Mouse (Mus musculus) myocyte (in vitro differentiated cells): Measurements from ENCODE around the gene Asb17. TPM values are rescaled to one million over a fixed set of nuclear protein-coding genes. Genes with fewer than 3 reads are reported as not detected.

Source experiments
- H3K27me3 ChIP-seq: one replicate; pipeline ENCODE4 v1.6.1; 2011; ENCODE audit not compliant: control insufficient read depth, insufficient read depth, insufficient read length
- H3K36me3 ChIP-seq: one replicate; pipeline ENCODE4 v1.6.1; 2011; ENCODE audit not compliant: control insufficient read depth, insufficient read depth
- H3K4me2 ChIP-seq: one replicate; pipeline ENCODE4 v1.6.1; 2011; ENCODE audit warnings: low read depth, control low read depth
- H3K4me3 ChIP-seq: one replicate; pipeline ENCODE4 v1.5.1; 2011; ENCODE audit warnings: mild to moderate bottlenecking, control low read depth, moderate library complexity
- H3K79me2 ChIP-seq: one replicate; pipeline ENCODE4 v1.6.1; 2011; ENCODE audit not compliant: control insufficient read depth, insufficient read depth
- H3ac ChIP-seq: one replicate; pipeline ENCODE4 v1.6.1; 2011; ENCODE audit not compliant: control insufficient read depth, insufficient read length
- CEBPB ChIP-seq: IDR thresholded peaks from 2 replicates; pipeline ENCODE4 v1.6.1; 2011; ENCODE audit warnings: mild to moderate bottlenecking, moderate library complexity; ENCODE audit not compliant: poor library complexity, insufficient read depth, severe bottlenecking
- E2F4 ChIP-seq: IDR thresholded peaks from one replicate; pipeline ENCODE4 v1.6.1; 2011; ENCODE audit warnings: mild to moderate bottlenecking, control low read depth, moderate library complexity; ENCODE audit not compliant: insufficient read depth
- MAX ChIP-seq: IDR thresholded peaks from one replicate; pipeline ENCODE4 v1.6.1; 2011; ENCODE audit warnings: low read depth, mild to moderate bottlenecking, control low read depth
- MYOD1 ChIP-seq, 3 experiments: IDR thresholded peaks; one replicate each; pipeline ENCODE4 v1.6.1; 2011; ENCODE audit warnings: control low read depth in 2 of 3, low read depth in 2 of 3, mild to moderate bottlenecking in 2 of 3, moderate library complexity in 1 of 3; ENCODE audit not compliant: insufficient read length in 2 of 3, control insufficient read depth in 1 of 3
- MYOG ChIP-seq, 3 experiments: IDR thresholded peaks; one replicate each; pipeline ENCODE4 v1.6.1; 2011; ENCODE audit warnings: control low read depth in 2 of 3, low read depth in 2 of 3, mild to moderate bottlenecking in 2 of 3; ENCODE audit not compliant: insufficient read length in 2 of 3, control insufficient read depth in 1 of 3, insufficient read depth in 1 of 3
- POLR2A ChIP-seq: IDR thresholded peaks from one replicate; pipeline ENCODE4 v1.6.1; 2011; ENCODE audit warnings: low read depth, mild to moderate bottlenecking, control low read depth, moderate library complexity; ENCODE audit not compliant: insufficient read length
- POLR2AphosphoS2 ChIP-seq: IDR thresholded peaks from one replicate; pipeline ENCODE4 v1.6.1; 2011; ENCODE audit warnings: low read depth, control low read depth; ENCODE audit not compliant: insufficient read length
- REST ChIP-seq: IDR thresholded peaks from one replicate; pipeline ENCODE4 v1.6.1; 2011; ENCODE audit warnings: mild to moderate bottlenecking, control low read depth, moderate library complexity; ENCODE audit not compliant: insufficient read depth, insufficient read length
- SRF ChIP-seq: IDR thresholded peaks from one replicate; pipeline ENCODE4 v1.6.1; 2011; ENCODE audit warnings: low read depth; ENCODE audit not compliant: control insufficient read depth, insufficient read length
- TCF12 ChIP-seq: IDR thresholded peaks from one replicate; pipeline ENCODE4 v1.6.1; 2011; ENCODE audit warnings: mild to moderate bottlenecking, control low read depth; ENCODE audit not compliant: poor library complexity, insufficient read depth, severe bottlenecking
- TCF3 ChIP-seq: IDR thresholded peaks from one replicate; pipeline ENCODE4 v1.6.1; 2011; ENCODE audit warnings: low read depth, control low read depth; ENCODE audit not compliant: insufficient read length
- USF1 ChIP-seq: IDR thresholded peaks from one replicate; pipeline ENCODE4 v1.6.1; 2011; ENCODE audit warnings: low read depth, mild to moderate bottlenecking, control low read depth, moderate library complexity
- polyA plus RNA-seq: library from polyadenylated mRNA; unstranded; fragments of >200 nt; fragmentation: generic; extraction: Trizol; gene quantifications from one replicate; pipeline ENCODE4 v1.2.1, GENCODE M21; 2012; ENCODE audit warnings: missing spikeins

Gene Asb17
- polyA plus RNA-seq, result not detected

DNA sequence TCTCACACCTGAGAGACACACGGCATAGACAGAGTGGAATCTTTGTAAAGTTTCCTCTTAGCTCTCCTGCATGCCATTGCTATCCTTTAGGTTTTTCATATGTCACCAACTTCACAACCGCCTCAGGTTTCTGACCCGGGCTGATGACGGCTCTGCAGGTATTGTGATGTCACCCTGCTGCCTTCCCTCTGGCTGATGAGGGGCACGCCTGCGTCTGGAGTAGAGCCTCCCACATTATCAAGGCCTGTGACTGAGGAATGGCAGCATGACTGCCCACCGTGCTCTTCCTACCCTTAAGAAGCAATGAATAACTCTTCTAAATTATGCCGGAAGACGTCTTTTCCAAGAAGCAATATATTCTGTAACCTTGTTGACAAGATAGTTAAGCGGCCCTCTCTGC is at the start of gene Asb17:
Gene Asb17 (plus strand): TSS at position 180 of the 400 bp plus-strand sequence.
- no peak for TF ChIP-seq TCF12
- no peak for TF ChIP-seq MYOD1 (IDR thresholded peaks at IDR 0.05; ENCODE audit: control insufficient read depth in 1 of 3, insufficient read length in 2 of 3, low read depth in 2 of 3)
- no peak for TF ChIP-seq E2F4
- TF ChIP-seq POLR2AphosphoS2, result no peak
- no peak for TF ChIP-seq MYOG (IDR thresholded peaks at IDR 0.05; ENCODE audit: control insufficient read depth in 1 of 3, insufficient read depth in 1 of 3, insufficient read length in 2 of 3, low read depth in 2 of 3)
- no peak for TF ChIP-seq USF1
- no peak for TF ChIP-seq REST
- TF ChIP-seq POLR2A, result no peak
- TF ChIP-seq MAX, result no peak
- no peak for TF ChIP-seq TCF3
- no peak for TF ChIP-seq CEBPB
- TF ChIP-seq SRF, result no peak
- no peaks in the 10 kb centered on the region for H3K36me3 ChIP-seq
- no peaks in the 10 kb centered on the region for H3K79me2 ChIP-seq
- H3K27me3 ChIP-seq, result no peaks in the 10 kb centered on the region
- no peak within 1 kb of the TSS for H3K4me3 ChIP-seq
- no peak within 1 kb of the TSS for H3ac ChIP-seq
- H3K4me2 ChIP-seq, result no peak within 1 kb of the TSS

DNA sequence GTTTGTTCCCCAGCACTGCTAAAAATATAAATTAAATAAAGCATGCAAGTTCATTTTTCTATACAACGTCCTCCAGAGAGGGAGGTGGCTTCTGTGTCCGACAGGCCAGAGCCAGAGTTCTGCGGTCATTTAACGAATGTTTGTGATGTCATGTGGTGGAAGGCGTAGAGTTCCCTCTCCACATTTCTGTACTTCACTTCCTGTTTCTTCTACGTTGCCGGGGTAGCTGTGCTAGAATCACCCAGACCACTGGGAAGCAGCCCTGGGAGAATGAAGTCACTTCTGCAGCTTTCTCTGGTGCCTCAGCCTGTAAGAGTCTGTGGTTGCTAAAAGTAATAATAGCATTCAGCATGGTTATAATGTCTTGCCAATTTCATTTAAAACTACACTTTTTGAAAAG is 46.4 kb upstream of the Asb17 start:
- Histone ChIP-seq H3ac (no peak overlapping the region), H3K79me2 (no peaks in the 10 kb centered on the region), H3K36me3 (no peaks in the 10 kb centered on the region), H3K4me2 (no peak overlapping the region), H3K27me3 (no peaks in the 10 kb centered on the region), H3K4me3 (no peak overlapping the region)
- TF ChIP-seq POLR2A (no peak), POLR2AphosphoS2 (no peak), TCF12 (no peak)

DNA sequence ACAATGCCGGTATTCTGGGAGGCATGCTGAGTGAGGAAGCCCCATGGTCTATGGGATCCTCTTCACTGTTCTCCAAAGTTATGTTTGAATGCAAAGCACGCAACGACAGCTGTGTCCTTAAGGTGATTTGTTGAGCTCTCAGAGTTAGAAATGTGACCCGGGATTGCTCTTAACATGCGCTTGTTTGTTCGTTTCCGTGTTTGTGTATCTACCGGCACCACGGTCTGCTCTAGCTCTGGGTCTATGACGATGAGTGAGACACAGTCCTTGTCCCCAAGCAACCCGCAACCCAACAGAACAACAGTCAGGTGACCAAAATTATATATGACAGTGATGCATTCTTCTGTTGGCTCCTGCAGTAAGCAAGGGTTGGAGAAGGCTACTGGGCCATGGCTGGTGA is 44.4 kb upstream of the Asb17 start:
- H3K4me3 ChIP-seq, result no peak overlapping the region

DNA sequence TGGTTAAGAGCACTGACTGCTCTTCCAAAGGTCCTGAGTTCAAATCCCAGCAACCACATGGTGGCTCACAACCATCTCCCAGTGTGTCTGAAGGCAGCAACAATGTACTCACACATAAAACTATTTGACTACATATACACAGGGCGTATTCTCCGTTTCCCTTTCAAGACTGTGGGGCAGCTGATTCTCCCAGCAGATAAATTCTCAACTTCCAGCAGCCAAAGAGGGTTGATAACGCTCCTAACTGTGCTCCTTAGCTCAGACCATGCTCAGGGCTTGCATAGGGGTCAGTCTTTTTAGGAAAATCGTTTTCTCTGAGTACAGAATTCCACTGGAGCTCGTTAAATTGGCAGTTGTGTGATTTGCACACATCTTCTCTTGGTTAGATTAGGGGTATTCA is 43.3 kb upstream of the Asb17 start:
- H3K27me3 ChIP-seq, result no peaks in the 10 kb centered on the region
- no peak overlapping the region for H3K4me3 ChIP-seq
- H3ac ChIP-seq, result no peak overlapping the region
- H3K36me3 ChIP-seq, result no peaks in the 10 kb centered on the region
- H3K4me2 ChIP-seq, result no peak overlapping the region
- TF ChIP-seq MAX, result no peak
- TF ChIP-seq MYOG (IDR thresholded peaks at IDR 0.05; ENCODE audit: control insufficient read depth in 1 of 3, insufficient read depth in 1 of 3, insufficient read length in 2 of 3, low read depth in 2 of 3), result no peak
- no peak for TF ChIP-seq MYOD1 (IDR thresholded peaks at IDR 0.05; ENCODE audit: control insufficient read depth in 1 of 3, insufficient read length in 2 of 3, low read depth in 2 of 3)
- no peak for TF ChIP-seq TCF12
- TF ChIP-seq CEBPB, result no peak
- no peak for TF ChIP-seq REST
- TF ChIP-seq USF1, result no peak
- TF ChIP-seq POLR2AphosphoS2, result no peak
- no peak for TF ChIP-seq E2F4
- TF ChIP-seq SRF, result no peak
- no peak for TF ChIP-seq TCF3
- TF ChIP-seq POLR2A, result no peak
- no peaks in the 10 kb centered on the region for H3K79me2 ChIP-seq

More for the DNA sequence above, 44.4 kb upstream of the Asb17 start:
- Histone ChIP-seq H3K4me2 (no peak overlapping the region), H3ac (no peak overlapping the region), H3K27me3 (no peaks in the 10 kb centered on the region), H3K79me2 (no peaks in the 10 kb centered on the region), H3K36me3 (no peaks in the 10 kb centered on the region)
- TF ChIP-seq MYOG (IDR thresholded peaks at IDR 0.05; ENCODE audit: control insufficient read depth in 1 of 3, insufficient read depth in 1 of 3, insufficient read length in 2 of 3, low read depth in 2 of 3), result no peak
- no peak for TF ChIP-seq POLR2AphosphoS2
- no peak for TF ChIP-seq TCF3
- TF ChIP-seq CEBPB, result no peak

DNA sequence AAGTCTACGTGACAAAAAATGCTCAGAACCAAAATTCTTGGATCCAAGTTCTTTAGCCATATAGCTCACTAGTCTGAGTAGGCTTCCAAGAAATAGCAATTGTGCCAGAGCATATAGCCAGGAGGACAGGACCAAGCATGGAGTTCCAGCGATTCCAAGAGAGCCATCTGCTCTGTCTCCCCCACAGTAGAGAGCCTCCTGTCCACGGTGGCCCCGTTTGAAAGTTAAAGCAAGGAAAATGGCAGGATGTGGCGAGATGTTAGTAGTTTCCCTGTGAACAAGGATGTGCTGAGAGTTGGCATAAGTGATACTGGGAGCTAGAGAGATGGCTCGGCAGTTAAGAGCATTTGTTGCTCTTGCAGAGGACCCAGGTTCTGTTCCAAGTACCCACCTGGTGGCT is 42.5 kb upstream of the Asb17 start:
- Histone ChIP-seq H3K4me2 (no peak overlapping the region), H3K27me3 (no peaks in the 10 kb centered on the region), H3K79me2 (no peaks in the 10 kb centered on the region), H3K4me3 (no peak overlapping the region), H3K36me3 (no peaks in the 10 kb centered on the region), H3ac (no peak overlapping the region)
- no peak for TF ChIP-seq MYOD1 (IDR thresholded peaks at IDR 0.05; ENCODE audit: control insufficient read depth in 1 of 3, insufficient read length in 2 of 3, low read depth in 2 of 3)
- no peak for TF ChIP-seq USF1
- no peak for TF ChIP-seq POLR2AphosphoS2
- TF ChIP-seq E2F4, result no peak
